Mouse (Mus musculus): ENCODE measurements around the gene Rbfox3. TPM values are rescaled to one million over a fixed set of nuclear protein-coding genes. Genes with fewer than 3 reads are reported as not detected.
"Not testable (repeated sequence)": the region's sequence is repeated elsewhere in the genome, so short reads cannot be mapped to it uniquely, and the experiment has no call there.

The Rbfox3 gene
- total RNA-seq, 2 experiments from 2014 or later, result not detected

- no peak for ATAC-seq (replicated peaks; ENCODE audit: low FRiP score, poor library complexity, severe bottlenecking)
These were observed 74.5 kb downstream of the Rbfox3 start for GRCm38 (mm10) chr11:118836889-118837288.

- ATAC-seq (replicated peaks; ENCODE audit: low FRiP score, poor library complexity, severe bottlenecking), result no peak
These were observed 78.5 kb downstream of the Rbfox3 start for GRCm38 (mm10) chr11:118832793-118833481.

DNA sequence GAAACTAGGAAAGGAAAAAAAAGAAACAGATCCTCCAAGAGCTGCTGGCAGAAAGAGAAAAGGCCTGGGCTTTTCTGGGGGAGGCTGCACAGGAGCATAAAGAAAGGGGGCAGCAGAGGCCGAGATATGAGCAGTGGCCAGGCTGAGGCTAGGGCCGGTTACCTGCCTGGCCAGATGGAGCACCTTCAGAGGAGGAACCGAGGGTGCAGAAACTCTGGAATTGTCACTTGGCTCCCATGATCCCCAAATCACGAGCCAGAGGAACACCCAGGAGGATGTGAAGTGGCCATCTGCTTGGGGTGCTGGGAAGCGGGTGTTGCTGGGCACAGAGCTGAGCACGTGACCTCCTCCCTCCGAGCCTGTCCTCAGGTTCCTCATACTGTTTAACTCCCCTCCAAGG is 79.7 kb downstream of the Rbfox3 start:
- ATAC-seq (replicated peaks; ENCODE audit: low FRiP score, poor library complexity, severe bottlenecking), result no peak

GRCm38 (mm10) chr11:118825280-118826094 is 85.9 kb downstream of the Rbfox3 start:
- ATAC-seq (replicated peaks; ENCODE audit: low FRiP score, poor library complexity, severe bottlenecking), result no peak

- no peak for ATAC-seq (replicated peaks; ENCODE audit: low FRiP score, poor library complexity, severe bottlenecking)
These were observed 90.0 kb downstream of the Rbfox3 start for GRCm38 (mm10) chr11:118821353-118821752.

DNA sequence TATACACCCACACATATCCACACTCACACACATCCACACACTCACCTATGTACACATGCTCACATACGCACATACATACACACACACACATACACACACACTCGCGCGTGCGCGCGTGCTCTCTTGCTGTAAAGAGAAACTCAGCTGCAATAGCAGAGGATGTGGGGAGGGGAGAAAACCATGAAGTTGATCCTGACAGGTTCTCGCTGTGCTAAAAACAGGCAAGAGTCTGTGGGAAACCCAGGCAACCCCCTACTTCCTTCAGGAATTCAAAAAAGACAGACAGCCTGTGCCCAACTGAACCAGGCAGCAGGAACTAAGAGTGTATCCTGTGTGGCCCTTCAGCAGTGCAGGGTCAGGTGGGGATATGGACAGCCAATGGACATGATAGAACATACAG is 92.9 kb downstream of the Rbfox3 start:
- ATAC-seq (replicated peaks; ENCODE audit: low FRiP score, poor library complexity, severe bottlenecking), result no peak

DNA sequence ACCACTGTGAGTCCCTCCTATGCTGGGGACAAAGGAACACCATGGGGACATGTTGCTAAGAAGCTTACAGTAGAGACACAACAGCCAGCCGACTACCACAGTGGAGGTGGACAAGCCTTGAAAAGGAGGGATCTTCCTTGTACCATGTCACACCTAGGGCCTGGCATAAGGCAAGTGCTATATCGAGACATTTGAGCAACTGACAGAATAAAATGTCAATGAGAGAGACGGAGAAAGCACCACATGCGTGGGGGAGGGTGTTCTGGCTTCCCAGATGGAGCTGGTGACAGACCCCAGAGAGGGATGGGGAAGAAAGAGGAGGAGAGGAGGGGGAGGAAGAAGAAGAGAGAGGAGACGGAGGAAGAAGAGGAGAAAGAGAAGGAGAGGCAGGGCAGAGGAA is 96.3 kb downstream of the Rbfox3 start:
- ATAC-seq (replicated peaks; ENCODE audit: low FRiP score, poor library complexity, severe bottlenecking), result no peak

GRCm38 (mm10) chr11:118813942-118814341 is 97.5 kb downstream of the Rbfox3 start:
- ATAC-seq (replicated peaks; ENCODE audit: low FRiP score, poor library complexity, severe bottlenecking), result no peak

DNA sequence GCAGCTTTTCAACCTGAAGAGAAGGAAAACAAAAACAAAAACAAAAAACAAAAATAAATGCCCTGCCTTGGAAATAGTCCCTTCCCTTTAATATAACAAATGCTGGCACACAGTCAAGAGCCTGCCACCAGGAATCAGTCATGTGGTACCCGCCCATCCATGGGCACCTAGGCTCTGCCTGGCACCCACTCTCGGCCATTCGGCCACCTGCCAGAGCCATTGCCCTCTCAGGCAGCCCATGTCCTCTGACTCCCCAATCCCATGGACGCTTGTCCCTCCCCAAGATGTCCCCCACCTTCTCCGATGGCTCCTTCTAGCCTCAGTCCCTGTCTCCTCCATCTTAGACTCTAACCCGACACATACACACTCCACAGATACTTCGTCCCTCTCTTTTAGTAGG is 100.0 kb downstream of the Rbfox3 start:
- ATAC-seq (replicated peaks; ENCODE audit: low FRiP score, poor library complexity, severe bottlenecking), result no peak

- no peak for ATAC-seq (replicated peaks; ENCODE audit: low FRiP score, poor library complexity, severe bottlenecking)
These were observed 103.9 kb downstream of the Rbfox3 start for GRCm38 (mm10) chr11:118807511-118807910.

GRCm38 (mm10) chr11:118794856-118795602 is 116.4 kb downstream of the Rbfox3 start:
- ATAC-seq (replicated peaks; ENCODE audit: low FRiP score, poor library complexity, severe bottlenecking), result no peak

GRCm38 (mm10) chr11:118793639-118794021 is 117.8 kb downstream of the Rbfox3 start:
- no peak for ATAC-seq (replicated peaks; ENCODE audit: low FRiP score, poor library complexity, severe bottlenecking)

GRCm38 (mm10) chr11:118792916-118793638 is 118.3 kb downstream of the Rbfox3 start:
- ATAC-seq (replicated peaks; ENCODE audit: low FRiP score, poor library complexity, severe bottlenecking), result no peak

GRCm38 (mm10) chr11:118792163-118792915 is 119.1 kb downstream of the Rbfox3 start:
- ATAC-seq (replicated peaks; ENCODE audit: low FRiP score, poor library complexity, severe bottlenecking), result no peak

- no peak for ATAC-seq (replicated peaks; ENCODE audit: low FRiP score, poor library complexity, severe bottlenecking)
These were observed 120.0 kb downstream of the Rbfox3 start for GRCm38 (mm10) chr11:118791391-118791790.

- ATAC-seq (replicated peaks; ENCODE audit: low FRiP score, poor library complexity, severe bottlenecking), result no peak
These were observed 123.3 kb downstream of the Rbfox3 start for GRCm38 (mm10) chr11:118788091-118788490.

GRCm38 (mm10) chr11:118782677-118783076 is 128.7 kb downstream of the Rbfox3 start:
- no peak for ATAC-seq (replicated peaks; ENCODE audit: low FRiP score, poor library complexity, severe bottlenecking)

GRCm38 (mm10) chr11:118775753-118776152 is 135.6 kb downstream of the Rbfox3 start:
- 0 out of 2 replicates have a peak, but pooled peaks have one; percentile 14 for ATAC-seq (replicated peaks; ENCODE audit: low FRiP score, poor library complexity, severe bottlenecking)

DNA sequence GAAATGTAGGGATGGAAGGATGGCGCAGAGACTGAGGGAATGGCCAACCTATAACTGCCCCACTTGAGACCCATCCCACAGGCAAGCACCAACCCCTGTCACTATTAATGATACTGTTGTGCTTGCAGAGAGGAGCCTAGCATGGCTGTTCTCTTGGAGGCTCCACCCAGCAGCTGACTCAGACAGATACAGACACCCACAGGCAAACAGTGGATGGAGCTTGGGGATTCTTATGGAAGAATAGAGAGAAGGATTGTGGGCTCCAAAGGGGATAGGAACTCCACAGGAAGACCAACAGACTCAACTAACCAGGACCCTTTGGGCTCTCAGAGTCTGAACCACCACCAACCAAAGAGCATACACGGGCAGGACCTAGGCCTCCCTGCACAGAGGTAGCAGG is 136.6 kb downstream of the Rbfox3 start:
- ATAC-seq (replicated peaks; ENCODE audit: low FRiP score, poor library complexity, severe bottlenecking), result not testable (repeated sequence)

Measured in erythroid progenitor cell, adult 5-6 weeks (primary cell).